Mouse (Mus musculus): ENCODE data around the gene Gm49358. TPM values are rescaled to one million over a fixed set of nuclear protein-coding genes. Genes with fewer than 3 reads are reported as not detected.

The Gm49358 gene
- polyA plus RNA-seq, 1 experiment: not detected

DNA sequence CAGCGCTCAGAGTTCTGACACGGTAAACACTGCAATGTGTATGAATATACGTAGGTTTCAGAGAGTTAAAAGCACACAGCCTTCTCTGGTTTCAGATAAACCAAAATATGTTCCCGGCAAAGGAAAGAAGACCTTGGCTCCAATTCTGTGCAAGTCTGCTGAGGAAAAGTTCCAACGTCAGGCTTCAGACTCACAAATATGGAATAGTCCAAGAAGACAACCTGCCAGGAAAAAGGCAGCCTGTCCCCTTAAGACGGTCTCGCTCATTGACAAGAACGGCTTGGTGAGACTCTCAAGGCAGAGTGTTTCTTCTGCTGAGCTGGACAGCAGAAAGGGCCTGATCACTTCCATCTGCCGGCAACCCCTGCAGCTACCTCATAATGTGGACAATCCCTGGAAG lies 12.5 kb downstream of the Gm49358 start:
- TF ChIP-seq CTCF (IDR thresholded peaks at IDR 0.05; ENCODE audit: low read depth, low read length) (no peak), POLR2A (IDR thresholded peaks at IDR 0.05; ENCODE audit: borderline replicate concordance, low read depth, low read length) (no peak)
- no peak overlapping the region for H3K27ac ChIP-seq (ENCODE audit: insufficient read depth, low read depth, low read length)
- peaks cover 24% of the 10 kb centered on the region for H3K4me1 ChIP-seq (ENCODE audit: control insufficient read depth, insufficient read depth, low read length)
- H3K4me3 ChIP-seq (ENCODE audit: insufficient read depth, low read length): no peak overlapping the region

DNA sequence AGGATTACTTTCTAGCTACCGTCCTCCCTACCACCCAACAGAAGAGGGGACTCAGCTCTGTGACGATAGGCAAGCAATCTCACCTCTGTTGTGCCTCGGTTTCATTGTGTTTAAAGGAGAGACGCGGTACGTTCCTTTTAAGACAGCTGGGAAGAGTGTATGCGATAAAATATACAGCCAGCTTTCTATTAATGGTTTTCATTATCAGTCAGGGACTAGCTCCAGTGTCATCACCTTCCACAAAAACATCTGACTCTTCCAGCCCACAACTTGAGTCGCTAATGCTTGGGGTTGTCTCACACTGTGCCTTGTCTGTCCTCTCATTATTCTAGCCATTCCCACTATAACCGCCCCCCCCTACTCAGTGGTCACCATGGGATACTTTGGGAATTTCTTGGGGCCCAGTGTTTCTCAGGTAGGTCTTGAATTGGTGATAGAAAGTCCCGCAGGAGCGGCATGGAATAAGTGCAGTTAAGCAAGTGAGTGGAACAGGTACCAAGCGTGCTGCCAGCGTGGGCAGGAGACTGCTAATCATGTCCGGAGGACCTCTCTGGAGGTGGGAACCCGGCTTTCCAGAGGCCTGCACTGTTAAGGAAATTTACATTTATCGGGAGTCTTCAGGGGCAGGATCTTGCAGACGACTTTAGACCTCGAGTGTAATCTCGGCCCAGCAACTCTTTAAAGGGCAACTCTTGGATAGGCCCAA lies 14.0 kb downstream of the Gm49358 start:
- Histone ChIP-seq H3K27ac (ENCODE audit: insufficient read depth, low read depth, low read length) (peak overlapping the region; percentile 75), H3K4me3 (ENCODE audit: insufficient read depth, low read length) (peak overlapping the region; percentile 58), H3K4me1 (ENCODE audit: control insufficient read depth, insufficient read depth, low read length) (peaks cover 20% of the 10 kb centered on the region)
- TF ChIP-seq CTCF (IDR thresholded peaks at IDR 0.05; ENCODE audit: low read depth, low read length) (no peak), POLR2A (IDR thresholded peaks at IDR 0.05; ENCODE audit: borderline replicate concordance, low read depth, low read length) (no peak)

DNA sequence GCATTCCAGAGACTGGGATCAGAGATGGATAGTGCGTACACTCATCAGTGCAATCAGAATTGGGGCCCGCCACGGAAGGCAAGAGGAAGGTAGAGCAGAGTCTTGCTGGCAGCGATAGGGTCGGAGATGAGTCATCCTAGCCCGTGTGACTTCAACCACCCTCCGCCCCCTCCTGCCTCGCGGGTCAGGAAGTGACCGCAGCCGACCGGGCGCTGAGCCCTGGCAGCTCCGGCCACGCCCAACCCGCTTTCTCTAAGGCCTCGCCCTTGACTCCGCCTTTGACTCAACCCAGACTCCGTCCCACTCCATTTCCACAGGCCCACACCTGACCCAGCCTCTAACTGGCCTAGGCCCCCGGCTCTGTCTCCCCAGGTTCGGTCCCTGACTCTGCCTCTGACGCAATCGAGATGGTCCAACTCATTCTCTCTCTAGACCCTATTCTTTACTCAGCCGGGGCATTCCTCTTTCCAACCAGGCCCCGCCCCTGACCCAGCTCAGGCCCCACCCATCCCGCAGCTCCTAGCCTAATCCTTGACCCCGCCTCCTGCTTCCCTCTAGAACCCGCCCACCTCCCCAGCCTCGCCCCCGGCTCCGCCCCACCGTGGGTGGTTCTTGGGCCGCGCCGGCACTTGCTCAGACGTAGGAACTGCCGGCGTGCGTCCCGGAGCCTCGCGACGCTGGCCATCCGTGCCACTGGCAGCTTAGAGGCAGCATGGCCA lies 14.8 kb downstream of the Gm49358 start, which contains the start of gene Nt5dc3:
Gene Nt5dc3, plus strand, starts transcription at position 608 of the 719 bp plus-strand sequence.
- peak; percentile 76; the same call in 1 of the 2 replicates for TF ChIP-seq POLR2A (IDR thresholded peaks at IDR 0.05; ENCODE audit: borderline replicate concordance, low read depth, low read length)
- TF ChIP-seq CTCF (IDR thresholded peaks at IDR 0.05; ENCODE audit: low read depth, low read length): no peak
- H3K4me1 ChIP-seq (ENCODE audit: control insufficient read depth, insufficient read depth, low read length): peaks cover 20% of the 10 kb centered on the region
- H3K4me3 ChIP-seq (ENCODE audit: insufficient read depth, low read length): peak within 1 kb of the TSS; percentile 94
- H3K27ac ChIP-seq (ENCODE audit: insufficient read depth, low read depth, low read length): peak within 1 kb of the TSS; percentile 90

DNA sequence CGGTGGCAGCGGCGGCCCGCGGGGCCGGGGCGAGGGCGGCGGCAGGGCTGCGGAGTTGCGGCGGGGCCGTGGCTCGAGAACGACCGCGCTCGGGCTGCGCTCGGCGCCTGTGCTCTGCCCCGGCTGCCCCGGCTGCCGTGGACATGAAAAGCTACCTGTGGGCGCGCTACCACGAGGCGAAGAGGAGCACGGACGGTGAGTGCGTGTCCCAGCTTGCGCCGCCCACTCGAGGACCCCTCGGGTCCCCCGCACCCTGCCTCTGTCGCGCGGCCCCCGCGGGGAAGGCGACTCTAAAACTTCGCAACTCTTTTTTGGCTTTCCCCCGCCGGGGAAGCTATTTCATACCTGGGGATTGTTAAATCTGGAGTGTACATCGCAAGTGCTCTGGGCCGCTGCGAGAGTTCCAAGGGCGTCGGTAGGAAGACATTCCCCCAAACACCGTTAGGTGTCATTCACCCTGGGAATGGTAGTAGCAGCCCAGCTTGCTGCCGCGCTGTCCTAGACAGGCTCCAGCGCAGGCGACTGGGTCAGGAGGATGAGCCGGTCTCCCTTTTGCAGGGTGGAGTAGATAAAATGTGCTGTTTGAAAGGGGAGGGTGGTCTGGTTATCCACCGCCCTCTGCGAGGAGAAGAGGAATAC lies 15.5 kb downstream of the Gm49358 start:
- TF ChIP-seq CTCF (IDR thresholded peaks at IDR 0.05; ENCODE audit: low read depth, low read length) (no peak), POLR2A (IDR thresholded peaks at IDR 0.05; ENCODE audit: borderline replicate concordance, low read depth, low read length) (no peak)
- peaks cover 23% of the 10 kb centered on the region for H3K4me1 ChIP-seq (ENCODE audit: control insufficient read depth, insufficient read depth, low read length)
- H3K4me3 ChIP-seq (ENCODE audit: insufficient read depth, low read length): peak overlapping the region; percentile 94
- H3K27ac ChIP-seq (ENCODE audit: insufficient read depth, low read depth, low read length): peak overlapping the region; percentile 49

DNA sequence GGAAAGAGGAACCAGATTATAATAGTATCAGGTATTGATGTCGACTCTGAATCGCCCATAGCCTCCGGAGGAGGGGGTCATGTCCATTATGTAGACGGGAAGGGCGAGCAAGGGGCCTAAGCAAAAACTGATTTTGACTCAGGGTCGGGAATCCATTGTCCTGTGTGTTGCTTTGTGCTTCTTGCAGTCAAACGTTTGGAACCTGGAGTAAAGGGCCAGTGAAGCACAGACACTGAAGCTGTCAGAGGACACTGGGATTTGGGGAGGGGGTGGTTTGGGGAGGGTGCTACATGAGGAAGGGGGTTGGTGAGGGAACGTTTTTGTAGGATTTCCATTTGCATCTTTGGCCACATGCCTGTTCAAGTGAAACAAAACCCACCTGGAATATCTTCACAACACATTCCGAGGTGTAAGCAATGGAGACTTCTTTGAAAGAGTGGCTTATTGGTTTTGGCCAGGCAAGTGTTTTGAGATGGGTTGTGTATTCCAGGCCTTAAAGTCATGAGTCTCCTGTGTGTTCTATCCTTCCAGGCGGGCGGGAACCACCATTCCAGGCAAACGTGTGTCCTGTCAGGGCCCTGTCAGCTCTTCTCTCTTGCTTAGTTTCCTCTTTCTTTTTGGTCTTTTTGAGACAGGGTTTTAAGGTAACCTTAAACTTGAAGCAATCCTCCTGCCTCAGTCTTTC lies 16.2 kb downstream of the Gm49358 start:
- H3K4me1 ChIP-seq (ENCODE audit: control insufficient read depth, insufficient read depth, low read length): peaks cover 28% of the 10 kb centered on the region

DNA sequence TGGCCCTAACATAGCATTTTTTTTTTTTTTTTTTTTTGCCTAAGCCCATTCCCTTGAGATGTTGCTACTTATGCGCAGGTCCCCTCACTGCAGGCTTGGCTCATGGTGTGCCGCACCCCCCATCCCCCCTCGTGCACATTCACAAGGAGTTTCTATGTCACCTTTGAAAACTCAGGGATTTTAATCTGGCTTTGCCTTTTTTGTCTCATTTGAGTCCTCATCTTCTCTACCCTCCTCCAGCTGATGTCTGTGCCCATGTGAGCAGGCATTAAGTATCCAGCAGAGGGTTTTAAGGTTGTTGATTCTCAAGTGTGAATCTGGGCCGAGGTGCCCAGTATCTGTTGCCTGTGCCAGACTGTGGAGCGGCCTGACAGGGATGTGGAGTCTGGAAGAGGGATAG lies 17.9 kb downstream of the Gm49358 start:
- H3K27ac ChIP-seq (ENCODE audit: insufficient read depth, low read depth, low read length): no peak overlapping the region
- peaks cover 36% of the 10 kb centered on the region for H3K4me1 ChIP-seq (ENCODE audit: control insufficient read depth, insufficient read depth, low read length)
- no peak overlapping the region for H3K4me3 ChIP-seq (ENCODE audit: insufficient read depth, low read length)
- TF ChIP-seq CTCF (IDR thresholded peaks at IDR 0.05; ENCODE audit: low read depth, low read length) (no peak), POLR2A (IDR thresholded peaks at IDR 0.05; ENCODE audit: borderline replicate concordance, low read depth, low read length) (no peak)

More for the DNA sequence above, 16.2 kb downstream of the Gm49358 start:
- Histone ChIP-seq H3K27ac (ENCODE audit: insufficient read depth, low read depth, low read length) (0 out of 2 replicates have a peak overlapping the region, but pooled peaks have one; percentile 15), H3K4me3 (ENCODE audit: insufficient read depth, low read length) (peak overlapping the region; percentile 94)
- no peak for TF ChIP-seq POLR2A (IDR thresholded peaks at IDR 0.05; ENCODE audit: borderline replicate concordance, low read depth, low read length)
- TF ChIP-seq CTCF (IDR thresholded peaks at IDR 0.05; ENCODE audit: low read depth, low read length): no peak

DNA sequence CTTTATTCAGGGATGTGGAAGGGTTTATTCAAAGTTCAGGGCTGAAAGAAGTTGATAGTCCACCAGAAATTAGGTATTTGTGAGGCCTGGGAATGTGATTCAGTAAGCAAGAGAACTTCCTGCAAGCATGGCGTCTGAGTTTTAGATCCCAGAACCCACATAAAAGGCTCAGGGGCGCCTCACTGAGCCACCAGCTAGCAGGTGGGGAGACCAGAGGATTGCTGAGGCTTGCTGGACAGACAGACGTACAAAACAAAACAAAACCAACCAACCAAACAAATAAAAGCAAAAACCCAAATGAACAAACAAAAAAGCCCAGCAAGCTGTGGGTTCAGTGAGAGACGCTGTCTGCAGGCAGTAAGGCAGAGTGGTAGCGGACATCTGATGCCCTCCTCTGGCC lies 18.9 kb downstream of the Gm49358 start:
- no peak for TF ChIP-seq POLR2A (IDR thresholded peaks at IDR 0.05; ENCODE audit: borderline replicate concordance, low read depth, low read length)
- no peak for TF ChIP-seq CTCF (IDR thresholded peaks at IDR 0.05; ENCODE audit: low read depth, low read length)
- H3K4me1 ChIP-seq (ENCODE audit: control insufficient read depth, insufficient read depth, low read length): peaks cover 33% of the 10 kb centered on the region

DNA sequence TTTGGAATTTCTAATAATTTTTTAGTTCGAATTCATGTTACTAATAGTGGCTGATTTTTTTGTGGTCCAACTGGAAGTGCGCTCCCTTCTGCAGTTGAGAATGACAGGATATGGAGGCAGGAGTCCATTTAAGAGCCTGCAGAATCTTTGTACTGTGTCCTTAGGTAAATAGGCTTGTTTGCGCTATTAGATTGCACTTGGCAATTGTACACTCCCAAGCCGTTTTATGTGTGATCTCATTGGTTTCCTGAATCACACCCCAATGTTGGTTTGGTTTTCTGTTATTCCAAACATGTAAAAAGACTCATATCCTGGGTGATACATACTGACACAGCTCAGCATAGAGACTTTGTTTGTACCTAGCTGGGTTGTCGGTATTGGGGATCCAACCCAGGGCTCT lies 19.8 kb downstream of the Gm49358 start:
- Histone ChIP-seq H3K4me3 (ENCODE audit: insufficient read depth, low read length) (no peak overlapping the region), H3K4me1 (ENCODE audit: control insufficient read depth, insufficient read depth, low read length) (peaks cover 28% of the 10 kb centered on the region), H3K27ac (ENCODE audit: insufficient read depth, low read depth, low read length) (no peak overlapping the region)
- TF ChIP-seq CTCF (IDR thresholded peaks at IDR 0.05; ENCODE audit: low read depth, low read length): no peak
- TF ChIP-seq POLR2A (IDR thresholded peaks at IDR 0.05; ENCODE audit: borderline replicate concordance, low read depth, low read length): no peak

More for the DNA sequence above, 18.9 kb downstream of the Gm49358 start:
- Histone ChIP-seq H3K27ac (ENCODE audit: insufficient read depth, low read depth, low read length) (no peak overlapping the region), H3K4me3 (ENCODE audit: insufficient read depth, low read length) (no peak overlapping the region)

DNA sequence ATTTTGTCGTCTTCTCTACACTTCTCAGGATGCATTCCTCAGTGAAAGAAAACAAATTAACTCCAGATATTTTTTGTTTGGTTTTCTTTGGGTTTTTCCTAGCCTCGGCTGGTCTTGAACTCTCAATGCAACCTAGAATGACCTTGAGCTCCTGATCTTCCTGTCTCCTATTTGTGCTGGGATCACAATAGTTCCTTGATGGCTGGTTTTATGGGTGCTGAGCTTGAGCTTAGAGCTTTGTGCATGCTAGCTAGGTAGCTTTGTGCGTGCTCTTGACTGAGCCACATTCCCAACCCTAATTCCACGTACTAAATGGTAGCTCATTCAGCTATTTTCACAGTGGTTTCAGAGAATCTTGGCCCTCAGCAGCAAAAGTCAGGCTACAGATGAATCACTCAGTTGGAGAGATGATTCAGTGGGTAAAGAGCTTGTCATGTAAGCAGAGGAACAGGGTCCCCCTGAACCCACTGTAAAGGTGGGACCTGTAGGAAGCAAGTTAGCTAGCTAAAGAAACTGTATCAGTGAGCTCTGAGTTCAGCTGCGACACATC lies 20.4 kb downstream of the Gm49358 start:
- H3K4me3 ChIP-seq (ENCODE audit: insufficient read depth, low read length): no peak overlapping the region
- peaks cover 28% of the 10 kb centered on the region for H3K4me1 ChIP-seq (ENCODE audit: control insufficient read depth, insufficient read depth, low read length)
- no peak overlapping the region for H3K27ac ChIP-seq (ENCODE audit: insufficient read depth, low read depth, low read length)
- TF ChIP-seq CTCF (IDR thresholded peaks at IDR 0.05; ENCODE audit: low read depth, low read length) (no peak), POLR2A (IDR thresholded peaks at IDR 0.05; ENCODE audit: borderline replicate concordance, low read depth, low read length) (no peak)
